Mouse (Mus musculus) cerebellum, adult (tissue): ENCODE data around the gene Kmt5a.

Experiments used
- ATAC-seq: cut with Nextera tagmentation; 2 replicates; pipeline ENCODE4 v1.9.2; 2017; ENCODE audit warnings: mild to moderate bottlenecking, moderate library complexity, mixed read lengths; ENCODE audit not compliant: insufficient number of reproducible peaks, low FRiP score, low TSS enrichment

The Kmt5a gene

GRCm38 (mm10) chr5:124439447-124440093 lies at the start of gene Kmt5a:
TSS of gene Kmt5a (plus strand) at chr5:124439930.
- peak; percentile 92 for ATAC-seq

- ATAC-seq, result no peak
These were observed 47.3 kb upstream of the Kmt5a start for GRCm38 (mm10) chr5:124392412-124392811.

- ATAC-seq, result no peak
These were observed 46.0 kb upstream of the Kmt5a start for GRCm38 (mm10) chr5:124393726-124394125.

GRCm38 (mm10) chr5:124410808-124411207 lies 28.9 kb upstream of the Kmt5a start:
- no peak for ATAC-seq

GRCm38 (mm10) chr5:124412163-124412562 lies 27.6 kb upstream of the Kmt5a start:
- ATAC-seq, result no peak

GRCm38 (mm10) chr5:124418903-124419302 lies 20.8 kb upstream of the Kmt5a start:
- no peak for ATAC-seq

- no peak for ATAC-seq
These were observed 17.9 kb upstream of the Kmt5a start for GRCm38 (mm10) chr5:124421786-124422185.

GRCm38 (mm10) chr5:124424200-124424722 lies 15.5 kb upstream of the Kmt5a start:
- no peak for ATAC-seq

- peak; percentile 59; the same call in 1 of the 2 replicates for ATAC-seq
These were observed 14.9 kb upstream of the Kmt5a start for GRCm38 (mm10) chr5:124424723-124425411.

GRCm38 (mm10) chr5:124425412-124426259 lies 14.1 kb upstream of the Kmt5a start, which contains the start of gene Sbno1:
TSS of gene Sbno1 (minus strand) at chr5:124426001.
- ATAC-seq, result peak; percentile 83

- no peak for ATAC-seq
These were observed 13.2 kb upstream of the Kmt5a start for GRCm38 (mm10) chr5:124426475-124427071.

- no peak for ATAC-seq
These were observed 7.2 kb upstream of the Kmt5a start for GRCm38 (mm10) chr5:124432398-124433012.

- no peak for ATAC-seq
These were observed 6.7 kb upstream of the Kmt5a start for GRCm38 (mm10) chr5:124433048-124433447.

- ATAC-seq, result no peak
These were observed 1.5 kb upstream of the Kmt5a start for GRCm38 (mm10) chr5:124438229-124438628.

GRCm38 (mm10) chr5:124438746-124439145 lies 984 bp upstream of the Kmt5a start:
- no peak for ATAC-seq

GRCm38 (mm10) chr5:124440094-124440701 lies 468 bp downstream of the Kmt5a start:
- peak; percentile 54; the same call in 1 of the 2 replicates for ATAC-seq

- ATAC-seq, result no peak
These were observed 2.9 kb downstream of the Kmt5a start for GRCm38 (mm10) chr5:124442628-124443027.

GRCm38 (mm10) chr5:124444208-124444607 lies 4.5 kb downstream of the Kmt5a start:
- ATAC-seq, result no peak
